Mouse (Mus musculus) G1E (cell line): ENCODE results near the gene Fezf2.

Experiments used
- CTCF ChIP-seq: IDR thresholded peaks from 2 replicates; pipeline ENCODE4 v1.5.1; 2012; ENCODE audit warnings: low read depth, low read length, inconsistent platforms, mixed read lengths
- GATA1 ChIP-seq: IDR thresholded peaks from 2 replicates; pipeline ENCODE4 v1.6.1; 2012; ENCODE audit warnings: borderline replicate concordance, low read length, inconsistent platforms, mixed read lengths
- TAL1 ChIP-seq: conservative IDR thresholded peaks from 2 replicates; pipeline ENCODE4 v1.6.1; 2012; ENCODE audit warnings: low read depth, low read length, inconsistent platforms, mixed read lengths

GRCm38 (mm10) chr14:12303106-12303505 lies 44.9 kb downstream of the Fezf2 start:
- TF ChIP-seq CTCF (no peak), GATA1 (no peak), TAL1 (no peak)
